Mouse (Mus musculus) olfactory bulb, adult 2 months (tissue): ENCODE results near the gene Tent4a.

Source experiments
- CTCF ChIP-seq: fragments of 200-500 bp; IDR thresholded peaks from 2 replicates; pipeline ENCODE4 v1.5.1; 2012; ENCODE audit warnings: low read depth, mild to moderate bottlenecking, low read length, moderate library complexity; ENCODE audit not compliant: insufficient read depth
- POLR2A ChIP-seq: fragments of 200-500 bp; IDR thresholded peaks from 2 replicates; pipeline ENCODE4 v1.6.1; 2012; ENCODE audit warnings: mild to moderate bottlenecking, low read depth, low read length, moderate library complexity; ENCODE audit not compliant: insufficient read depth

GRCm38 (mm10) chr13:69555957-69556482 is 21.6 kb upstream of the Tent4a start:
- TF ChIP-seq CTCF = no peak
- TF ChIP-seq POLR2A = no peak
